Mouse (Mus musculus) kidney, adult 2 months (tissue): Measurements from ENCODE around the gene Becn1.

Experiments used
- CTCF ChIP-seq: fragments of 200-500 bp; conservative IDR thresholded peaks from 2 replicates; pipeline ENCODE4 v1.5.1; 2011; ENCODE audit warnings: low read depth, mild to moderate bottlenecking, control low read depth, low read length, moderate library complexity, mixed read lengths; ENCODE audit not compliant: insufficient read depth, insufficient read length
- POLR2A ChIP-seq: fragments of 200-500 bp; IDR thresholded peaks from one replicate; pipeline ENCODE4 v1.6.1; 2011; ENCODE audit warnings: low read depth, low read length, control low read depth

DNA sequence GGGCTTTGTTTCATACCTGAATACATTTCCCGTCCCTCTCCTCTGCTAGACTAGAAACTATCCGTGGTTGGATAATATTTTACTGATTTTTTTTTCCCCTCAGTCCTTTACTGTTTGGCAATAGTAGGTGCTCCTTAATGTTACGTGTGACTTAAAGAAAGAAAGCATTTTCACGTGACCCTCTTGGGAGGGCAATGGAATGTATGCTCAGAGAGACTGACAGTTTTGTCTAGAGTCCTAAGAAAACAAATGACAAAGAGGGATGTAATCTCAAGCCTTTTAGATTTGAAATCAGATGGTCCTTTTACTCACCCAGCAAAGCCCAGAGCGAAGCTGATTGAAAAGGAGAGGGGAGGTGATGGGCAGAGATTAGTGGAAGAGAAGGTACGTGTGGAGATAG lies 36.2 kb downstream of the Becn1 start:
- TF ChIP-seq CTCF (no peak), POLR2A (no peak)
